Mouse (Mus musculus) ZHBTc4 (cell line): ENCODE measurements at regions not wholly inside any gene's neighbourhood (a gene's known extent, or its start where the extent isn't known, plus 50 kb on each side); places are given as distances from the start of the nearest gene placed in this dataset.

ENCODE experiments used
- DNase-seq: peaks from one replicate; pipeline ENCODE4 v3.0.0-alpha.2; 2011; ENCODE audit warnings: low read depth, low spot score

DNA sequence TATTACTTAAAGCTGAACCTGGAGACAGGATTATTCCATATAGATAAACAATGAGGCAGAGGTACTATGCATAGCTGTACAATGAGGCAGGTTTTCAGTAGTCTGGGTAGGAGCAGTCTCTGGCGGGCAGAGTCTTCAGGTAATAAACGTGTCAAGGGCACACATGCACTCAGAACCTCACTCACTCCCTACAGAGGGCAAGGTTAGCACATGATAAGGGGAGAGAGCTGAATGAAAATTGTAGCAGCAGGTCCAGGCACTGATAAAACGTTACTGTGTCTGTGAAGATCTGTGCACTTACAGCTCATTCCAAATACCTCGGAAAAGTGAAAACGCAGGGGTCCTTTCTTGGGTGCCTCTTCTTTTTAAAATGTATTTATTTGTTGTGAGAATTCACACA, 120.9 kb upstream of the Itga4 start:
- DNase-seq = no peak

DNA sequence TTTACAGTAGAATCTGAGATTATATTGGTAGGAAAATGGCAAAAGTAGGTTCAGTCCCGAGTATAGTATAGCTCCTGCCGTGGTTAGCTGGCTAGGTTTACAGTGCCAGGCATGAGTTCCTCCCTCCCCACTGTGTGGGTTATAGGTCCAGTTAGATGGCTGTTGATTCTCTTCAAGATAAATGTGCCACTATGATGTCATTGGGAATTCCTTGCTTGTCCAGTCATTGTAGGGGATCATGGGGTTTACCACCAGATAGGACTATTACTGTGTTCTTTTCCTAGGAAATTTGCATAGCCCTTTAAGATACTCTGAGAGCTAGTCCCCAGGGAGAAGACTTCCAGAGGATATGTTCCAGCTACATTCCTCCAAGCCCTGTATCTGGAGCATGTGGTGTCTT, 119.2 kb upstream of the Itga4 start:
- no peak for DNase-seq

DNA sequence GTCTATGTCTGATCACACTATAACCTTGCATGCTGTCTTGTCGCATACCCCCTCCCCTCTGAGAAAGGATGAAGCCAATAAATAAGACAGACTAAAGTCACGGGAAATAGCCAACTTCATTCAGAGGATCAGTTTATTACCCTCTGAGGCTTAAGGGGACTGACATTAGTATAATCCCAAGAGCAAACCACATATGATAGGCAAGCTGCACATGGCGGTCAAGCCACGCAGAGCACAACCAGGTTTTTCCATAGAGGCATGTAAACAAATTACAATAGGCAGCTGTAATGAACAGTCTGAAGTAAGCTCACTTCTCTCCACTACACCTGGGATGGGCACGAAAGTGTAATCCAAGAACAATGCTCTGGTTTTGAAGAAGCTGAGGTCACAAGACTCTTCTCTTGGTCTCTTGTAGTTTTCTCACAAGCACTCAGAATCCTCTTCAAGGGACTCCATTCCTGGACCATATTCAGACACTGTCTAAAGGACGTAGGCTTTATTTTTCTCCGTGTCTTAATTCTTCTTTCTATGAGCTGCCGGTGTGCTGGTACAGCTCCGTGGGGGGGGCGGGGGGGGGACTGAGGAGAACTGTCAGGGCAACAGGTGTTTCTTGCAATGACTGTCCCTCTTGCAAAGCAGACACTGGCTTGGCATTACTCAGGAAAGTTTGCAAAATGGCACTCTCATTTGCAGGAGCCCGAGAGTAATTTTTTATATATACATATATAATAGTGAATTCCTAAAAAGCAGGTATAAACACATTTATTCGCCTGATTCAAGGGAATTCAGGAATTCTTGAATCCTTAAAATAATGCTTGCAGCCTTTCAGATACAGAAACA, 118.4 kb upstream of the Itga4 start:
- no peak for DNase-seq

DNA sequence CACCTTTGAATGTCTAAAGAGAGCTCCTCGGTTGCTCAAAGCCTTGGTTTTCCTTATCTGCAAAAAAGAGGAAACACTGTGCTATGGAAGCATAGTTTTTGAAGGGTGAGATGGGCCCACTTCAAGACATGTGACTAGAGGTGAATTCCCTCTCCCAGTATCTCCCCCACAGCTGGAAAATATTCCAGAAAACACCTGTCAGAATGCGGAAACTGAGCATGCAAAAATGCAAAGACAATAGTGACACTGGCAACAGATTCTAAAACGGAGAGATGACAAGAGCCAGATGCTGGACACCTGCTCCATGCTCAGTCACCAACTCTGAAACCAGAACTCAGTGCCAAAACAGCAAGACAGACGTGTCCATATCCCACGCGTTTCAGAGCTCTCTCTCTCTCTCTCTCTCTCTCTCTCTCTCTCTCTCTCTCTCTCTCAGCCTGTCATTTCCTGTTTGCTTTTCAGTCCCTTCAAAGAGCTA, 117.5 kb upstream of the Itga4 start:
- no peak for DNase-seq

DNA sequence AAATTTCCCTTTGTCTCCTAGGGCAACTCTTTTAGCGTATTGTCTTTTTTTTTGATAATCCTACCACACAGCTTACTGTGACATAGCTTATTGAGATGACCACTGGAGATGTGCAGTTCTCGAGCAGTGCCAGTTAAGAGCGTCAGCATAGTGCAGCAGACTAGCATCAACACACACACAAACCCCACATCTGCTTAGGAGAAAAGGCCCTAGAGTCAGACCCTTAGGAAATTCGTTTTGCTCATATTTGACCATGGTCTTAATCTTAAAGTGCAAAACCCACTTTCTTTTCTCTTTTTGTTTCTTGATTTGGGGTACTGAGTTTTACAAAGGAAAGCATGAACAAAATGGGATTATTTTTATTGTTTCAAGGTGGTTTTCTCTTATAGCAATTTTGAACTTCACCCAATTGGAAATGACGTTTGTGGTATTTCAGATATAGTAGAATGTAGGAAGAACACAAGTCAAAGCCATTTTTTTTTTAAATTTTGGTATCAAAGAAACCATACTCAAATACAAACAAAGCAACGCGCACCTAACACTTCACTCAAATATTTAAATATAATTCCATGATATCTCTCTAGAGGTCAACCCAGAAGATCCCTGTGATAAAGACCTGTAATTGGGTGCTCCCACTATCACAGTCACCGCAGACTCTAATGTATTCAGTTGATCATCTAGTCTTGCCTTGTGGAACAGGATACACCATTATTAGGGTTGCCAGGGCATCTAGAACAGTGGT, 116.7 kb upstream of the Itga4 start:
- no peak for DNase-seq

DNA sequence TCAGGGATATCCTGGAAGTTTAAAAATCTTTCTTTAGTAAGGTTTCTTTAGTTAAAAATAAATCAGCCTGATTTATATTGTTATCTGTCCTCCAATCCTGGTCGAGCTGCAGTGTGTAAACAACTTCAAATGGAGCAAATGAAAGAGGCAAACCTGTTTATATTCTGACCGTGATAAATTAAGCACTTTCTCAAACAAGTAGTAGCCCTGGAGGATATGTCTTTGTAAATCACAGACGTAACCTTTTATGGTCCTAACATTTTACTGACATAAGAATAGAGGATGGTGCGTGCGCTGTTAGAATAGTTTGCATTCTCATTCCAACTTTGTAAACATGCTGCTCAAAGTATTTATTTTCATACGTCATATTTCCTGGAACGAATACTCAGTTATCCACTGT, 113.3 kb upstream of the Itga4 start:
- no peak for DNase-seq

DNA sequence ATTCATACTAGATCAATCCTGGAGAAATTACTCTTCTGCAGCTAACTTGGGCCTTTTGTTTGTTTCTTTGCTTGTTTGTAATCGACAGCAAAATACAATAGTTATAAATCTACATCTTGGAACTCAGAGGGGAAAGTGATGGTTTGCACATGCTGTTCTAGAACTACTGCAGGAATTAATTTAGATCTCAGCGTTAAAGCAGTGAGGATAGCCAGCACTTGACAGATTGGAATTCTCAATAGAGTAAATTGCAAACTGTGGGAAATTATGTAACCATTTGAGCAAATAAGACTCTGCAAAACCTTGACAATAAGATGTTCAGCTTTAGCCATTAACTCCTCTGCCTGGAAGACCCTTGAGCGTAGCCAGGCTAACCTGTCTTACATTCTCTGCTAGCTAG, 112.0 kb upstream of the Itga4 start:
- no peak for DNase-seq

DNA sequence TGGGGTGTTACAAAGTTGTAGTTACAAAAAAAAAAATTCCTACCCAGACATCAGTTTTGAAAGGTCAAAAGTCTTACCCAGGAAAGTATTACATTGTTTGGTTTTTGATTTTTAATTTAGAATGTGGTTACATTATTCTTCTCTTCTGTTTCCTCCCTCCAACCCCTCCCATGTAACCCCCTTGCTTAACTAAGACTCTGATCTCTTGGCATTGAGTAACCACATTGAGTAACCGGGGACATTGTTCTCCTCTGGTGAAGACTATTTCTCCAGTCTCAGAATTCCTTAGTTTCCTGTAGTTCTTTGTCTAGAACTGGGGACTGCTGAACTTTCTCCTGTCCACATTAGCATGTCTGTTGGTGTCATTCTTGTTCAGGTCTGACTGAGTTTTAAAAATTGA, 109.3 kb upstream of the Itga4 start:
- no peak for DNase-seq

DNA sequence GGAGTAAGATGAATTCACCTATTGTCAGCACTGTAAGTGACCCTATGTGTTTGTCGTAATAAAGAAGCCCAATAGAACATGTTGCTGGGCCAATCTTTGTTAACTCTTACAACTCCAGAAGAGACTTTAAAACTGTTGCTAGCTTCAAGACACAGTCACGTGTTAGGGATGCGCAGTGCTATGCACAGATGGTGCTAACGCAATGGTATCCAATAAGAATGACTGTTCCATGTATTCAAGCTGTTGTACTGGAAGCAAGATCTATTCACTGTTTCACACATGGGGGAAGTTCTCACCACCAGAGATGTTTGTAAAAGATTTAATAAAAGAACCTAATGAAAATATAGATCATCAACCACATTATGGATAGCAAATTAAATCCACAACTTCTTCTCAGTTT, 108.7 kb upstream of the Itga4 start:
- no peak for DNase-seq

DNA sequence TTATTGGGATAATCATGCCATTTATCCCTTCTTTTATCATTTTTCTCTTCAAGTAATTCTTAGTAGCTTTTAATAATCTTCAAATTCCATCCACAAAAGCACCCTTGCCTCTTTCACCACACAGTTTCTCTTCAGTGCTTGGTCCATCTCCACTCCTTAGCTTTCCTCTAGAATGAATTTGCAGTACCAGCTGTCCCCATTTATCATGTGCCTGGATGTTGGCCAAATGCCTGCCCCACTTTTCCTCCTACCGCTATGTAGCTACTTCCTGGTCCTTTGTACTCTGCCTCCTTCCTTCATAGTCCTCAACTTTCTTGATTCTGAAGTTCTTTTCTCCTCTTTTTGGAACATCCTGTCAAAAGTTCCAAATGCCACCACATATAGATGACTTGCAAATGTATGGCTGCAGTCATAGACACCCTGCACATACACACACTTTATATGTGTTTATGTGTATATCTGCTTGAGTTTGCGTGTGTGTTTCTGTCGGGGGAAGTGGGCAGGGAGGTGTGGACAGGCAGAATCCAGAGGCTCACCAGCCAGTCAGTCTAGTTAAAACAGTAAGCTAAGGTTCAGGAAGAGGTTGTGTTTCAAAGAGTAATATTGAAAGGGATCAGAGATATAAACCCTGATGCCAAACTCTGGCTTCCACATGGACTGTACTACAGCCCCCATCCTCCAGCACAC, 106.1 kb upstream of the Itga4 start:
- DNase-seq = no peak

DNA sequence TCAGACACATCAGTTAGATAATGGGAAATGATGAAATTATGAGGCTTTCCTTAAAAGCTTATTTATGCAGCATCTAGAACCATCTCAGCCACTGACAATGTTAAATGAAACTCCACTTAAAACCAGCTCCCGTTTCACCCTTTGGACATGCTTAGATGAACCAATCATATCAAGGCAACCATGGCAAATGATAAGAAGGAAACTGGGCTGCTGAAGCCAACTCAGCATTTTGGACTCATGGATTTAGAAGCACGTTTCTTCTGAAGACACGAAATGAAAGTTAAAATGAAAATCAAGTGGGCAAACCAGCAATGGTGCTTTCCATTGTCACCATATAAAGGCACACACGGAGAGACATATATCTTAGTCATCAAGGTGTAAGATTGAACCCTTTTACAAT, 103.6 kb upstream of the Itga4 start:
- DNase-seq = no peak

DNA sequence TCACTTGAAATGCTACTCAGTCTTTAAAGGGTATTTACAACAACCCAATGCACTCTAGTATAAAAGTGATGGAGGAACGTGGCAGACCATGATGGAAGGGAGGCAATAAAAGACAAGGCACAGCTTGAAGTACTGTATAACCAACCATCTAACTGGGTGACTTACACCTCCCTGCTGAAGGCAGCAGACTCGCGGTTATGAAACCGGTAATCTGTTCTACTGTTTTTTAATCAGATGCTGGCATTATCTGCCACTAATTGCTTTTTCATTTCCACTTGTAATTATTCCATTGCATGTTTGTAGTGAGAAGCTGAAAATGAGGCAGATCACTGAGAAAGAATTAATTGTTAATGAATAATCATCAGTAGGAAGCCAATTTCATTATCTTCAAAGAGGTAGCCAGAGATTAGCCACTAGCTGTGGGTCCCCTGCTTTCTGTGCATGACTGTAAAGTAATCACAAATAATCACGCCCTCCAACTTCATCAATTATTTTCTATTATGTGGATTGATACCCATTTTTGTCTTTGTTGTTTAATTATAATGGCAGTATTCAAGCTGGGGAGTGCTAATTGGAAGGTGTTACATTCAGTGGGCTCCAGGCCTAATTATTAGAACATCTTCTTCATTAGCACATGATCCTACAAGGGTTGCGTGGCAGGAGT, 103.1 kb upstream of the Itga4 start:
- DNase-seq = no peak

DNA sequence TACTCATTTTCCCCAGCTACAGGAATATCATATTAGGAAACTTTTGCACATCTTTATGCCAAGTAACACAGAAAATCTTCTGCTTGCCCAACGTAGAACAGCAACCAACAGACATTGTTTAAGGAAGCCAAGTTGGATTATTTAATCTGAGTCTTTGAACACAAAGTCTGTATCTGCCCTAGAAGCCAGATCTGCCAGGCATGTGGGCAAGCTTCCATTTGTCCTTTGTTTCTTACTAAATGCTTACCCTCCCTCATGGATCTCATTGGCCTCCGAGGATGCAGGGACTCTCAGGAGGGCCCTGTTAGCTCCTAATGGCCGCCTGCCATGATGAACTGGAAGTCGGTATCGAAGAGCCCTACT, 102.5 kb upstream of the Itga4 start:
- no peak for DNase-seq

DNA sequence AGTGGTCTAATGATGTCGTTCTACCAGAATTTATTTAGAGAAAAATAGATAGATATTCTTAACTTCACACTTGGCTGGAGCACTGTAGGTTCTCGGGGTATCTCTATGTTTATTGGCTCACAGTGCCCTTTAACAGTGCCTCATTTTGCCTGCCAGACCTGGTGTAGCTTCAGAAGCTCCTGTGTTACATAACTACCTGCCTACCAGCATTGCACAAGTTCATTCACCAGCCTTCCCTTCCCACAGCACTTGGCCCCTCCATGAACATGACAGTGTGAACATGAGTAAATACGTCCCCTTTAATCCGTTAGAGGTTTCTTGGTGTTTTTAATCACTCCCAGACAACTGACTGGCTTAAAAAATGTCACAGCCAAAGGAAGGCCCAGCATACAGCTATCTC, 102.2 kb upstream of the Itga4 start:
- DNase-seq = no peak

DNA sequence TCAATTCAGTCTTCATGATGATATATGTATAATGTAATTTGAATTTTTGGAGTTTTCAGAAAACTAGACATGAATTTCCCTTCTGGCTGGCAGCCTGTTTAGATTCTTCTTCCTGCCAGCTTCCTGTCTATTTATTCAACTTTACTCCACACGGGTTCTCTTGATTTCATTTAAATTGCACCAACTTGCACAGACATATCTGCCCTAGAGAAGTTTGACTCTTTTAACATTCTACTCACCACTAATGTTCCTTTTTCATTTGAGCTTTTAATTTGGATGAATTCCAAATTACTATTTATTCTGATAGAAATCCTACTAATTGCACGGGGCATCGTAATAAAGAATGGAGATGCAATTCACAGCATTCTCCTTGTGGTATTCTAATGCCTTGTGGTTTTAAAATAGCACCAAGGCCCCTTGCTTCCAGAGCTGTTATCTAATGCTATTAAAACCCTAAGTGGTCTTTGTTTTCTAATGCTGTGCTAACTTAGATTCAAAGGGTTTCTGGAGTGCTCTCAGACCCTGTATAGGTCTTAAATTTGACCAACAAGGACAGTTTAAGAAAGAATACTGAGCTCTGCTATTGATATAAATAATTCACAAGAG, 96.7 kb upstream of the Itga4 start:
- no peak for DNase-seq

DNA sequence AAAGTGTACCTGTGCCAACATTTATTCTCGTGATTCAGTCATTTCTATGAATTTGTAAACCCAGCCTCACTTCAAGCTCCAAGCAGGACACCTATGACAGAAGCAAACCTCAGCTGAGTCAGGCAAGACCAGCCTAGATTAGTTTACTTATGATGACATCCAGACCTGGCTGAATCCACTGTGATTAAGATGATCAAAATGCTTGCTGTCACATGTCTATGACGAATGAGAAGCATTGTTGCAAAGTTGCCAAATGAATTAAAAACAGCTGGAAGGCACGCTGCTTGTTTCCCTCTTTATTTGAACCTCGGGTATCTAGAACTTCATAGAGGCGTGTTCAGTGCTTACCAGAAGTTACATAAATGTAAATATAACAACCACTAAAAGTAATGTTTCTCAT, 95.9 kb upstream of the Itga4 start:
- DNase-seq = no peak

DNA sequence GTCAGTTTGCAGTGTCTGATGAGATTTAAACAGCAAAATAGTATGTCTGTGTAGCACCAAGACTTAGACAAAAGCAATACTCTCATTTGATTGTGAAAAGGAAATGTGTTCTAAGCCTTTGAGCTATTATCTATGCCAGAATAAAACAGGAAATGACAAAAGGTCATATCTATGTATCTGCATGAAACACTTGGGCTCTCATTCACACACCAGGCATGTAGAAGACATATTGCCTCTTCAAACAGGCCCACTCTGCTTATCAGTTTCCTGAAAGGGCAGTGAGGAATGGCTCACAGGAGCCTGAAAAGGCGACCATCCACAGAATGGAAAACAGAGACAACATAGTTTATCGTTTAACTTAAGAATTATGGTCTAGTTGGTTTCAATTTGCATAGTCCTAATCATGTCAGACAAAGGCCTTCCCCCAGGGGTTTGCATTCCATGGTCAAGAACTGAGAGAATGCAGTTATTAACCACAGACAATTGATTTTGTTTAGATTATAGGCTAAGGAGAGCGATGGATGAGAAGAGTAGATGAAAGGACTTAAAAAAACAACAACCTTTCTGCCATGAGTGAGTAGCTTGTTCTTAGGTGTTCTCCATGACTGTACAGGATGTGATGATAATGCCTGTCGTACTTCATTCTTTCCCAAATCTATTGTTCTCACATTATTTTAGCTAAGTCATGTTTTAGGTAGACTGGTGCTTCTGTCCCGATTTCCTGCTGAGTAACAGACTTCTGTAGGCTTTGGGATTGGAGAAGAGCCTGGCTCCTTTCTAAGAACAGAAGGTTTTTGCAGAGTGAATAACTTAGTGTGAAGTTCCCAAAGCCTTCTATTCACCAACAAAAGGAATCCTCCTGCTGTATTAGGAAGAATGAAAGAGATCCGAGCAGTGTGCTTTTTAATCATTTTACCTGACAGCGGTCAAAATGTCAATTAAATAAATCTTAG, 82.0 kb upstream of the Itga4 start:
- no peak for DNase-seq

DNA sequence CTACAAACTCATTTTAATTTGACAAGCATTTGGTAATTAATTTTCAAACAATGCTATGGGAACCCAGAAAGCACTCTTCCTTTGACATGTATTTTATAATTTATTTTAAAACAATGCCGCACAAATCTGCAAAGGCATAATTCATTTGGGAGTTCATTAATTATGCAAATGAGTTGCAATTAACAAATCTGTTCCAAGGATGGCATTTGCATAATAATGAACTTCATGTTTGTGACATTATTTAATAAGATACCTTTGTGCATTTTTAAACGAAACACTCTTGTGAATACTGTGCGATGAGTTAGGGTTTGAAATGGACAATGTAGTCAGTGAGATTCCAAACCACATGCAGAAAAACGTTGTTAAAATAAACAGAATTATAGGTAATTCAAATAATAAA, 80.9 kb upstream of the Itga4 start:
- DNase-seq = no peak

DNA sequence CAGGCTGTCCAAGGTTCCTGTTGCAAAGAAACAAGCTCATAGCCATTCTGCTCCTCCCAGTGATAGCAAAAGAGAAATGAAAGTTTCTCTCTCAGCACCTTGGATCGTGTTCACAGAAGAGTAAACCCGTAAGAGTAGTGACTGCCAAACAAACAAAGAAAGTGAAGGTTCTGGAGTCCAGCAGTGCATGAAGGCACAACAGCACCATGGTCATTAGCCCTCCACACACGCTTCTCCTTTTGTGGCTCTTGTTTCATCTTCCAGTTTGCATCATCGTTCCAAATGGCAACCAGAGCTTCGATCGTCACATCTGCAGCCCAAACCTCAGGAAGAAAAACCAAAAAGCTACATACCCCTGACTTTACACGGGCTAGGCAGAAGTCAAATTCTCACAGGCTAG, 74.4 kb upstream of the Itga4 start:
- DNase-seq = no peak

DNA sequence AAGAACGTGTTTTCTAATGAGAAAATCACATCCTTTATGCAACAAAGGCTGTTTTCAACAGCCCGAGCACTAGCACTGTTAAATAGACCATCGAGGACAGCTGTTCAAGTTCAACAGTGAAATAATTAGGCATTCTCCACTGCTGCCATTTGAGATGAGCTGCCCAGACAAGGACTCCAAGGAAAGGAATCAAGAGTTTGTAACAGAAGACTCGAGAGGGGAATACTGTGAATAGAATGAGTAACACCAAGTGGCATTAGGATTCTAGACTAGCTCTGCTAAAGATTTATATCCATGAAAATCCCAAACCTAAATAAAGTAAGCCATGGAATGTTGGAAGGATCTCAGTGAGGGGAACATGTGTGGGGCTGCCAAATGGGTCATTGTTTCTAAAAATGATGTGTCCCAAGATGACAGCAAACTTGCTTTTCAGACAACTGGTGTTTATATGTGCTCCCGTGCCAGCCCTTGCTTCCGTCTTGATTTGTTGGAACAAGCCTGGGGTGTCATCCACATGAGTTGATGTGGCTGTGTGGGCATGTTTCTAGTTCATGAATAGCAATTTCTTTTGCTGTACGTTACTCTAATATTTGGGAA, 72.1 kb upstream of the Itga4 start:
- DNase-seq = no peak
